Mouse (Mus musculus) cerebellum, adult 2 months (tissue): ENCODE data around the gene Rragc.
A peak's percentile ranks its signal among the peaks of the same experiment; 100 is the strongest.

Experiments used
- CTCF ChIP-seq: fragments of 200-500 bp; IDR thresholded peaks from 2 replicates; pipeline ENCODE4 v1.5.1; 2011; ENCODE audit warnings: low read depth, mild to moderate bottlenecking, control low read depth, low read length, moderate library complexity, borderline replicate concordance; ENCODE audit not compliant: insufficient read depth
- POLR2A ChIP-seq: fragments of 200-500 bp; IDR thresholded peaks from 2 replicates; pipeline ENCODE4 v1.6.1; 2011; ENCODE audit warnings: low read length, control low read depth, borderline replicate concordance; ENCODE audit not compliant: insufficient read depth

GRCm38 (mm10) chr4:123916748-123917547, at the start of gene Rragc:
- TF ChIP-seq POLR2A (peak; percentile 83), CTCF (no peak)
